Mouse (Mus musculus): Measurements from ENCODE around the gene Tmem9b. TPM values are rescaled to one million over a fixed set of nuclear protein-coding genes. Genes with fewer than 3 reads are reported as not detected.

The Tmem9b gene
- polyA plus RNA-seq, 1 experiment from 2014 or later: 115 TPM

GRCm38 (mm10) chr7:109751427-109752007, 1.2 kb downstream of the Tmem9b start:
- Histone ChIP-seq H3K27me3 (replicated peaks; ENCODE audit: control insufficient read depth, insufficient read depth, low read length) (no peaks in the 10 kb centered on the region), H3K4me1 (ENCODE audit: control insufficient read depth, insufficient read depth, low read length) (peaks cover 5% of the 10 kb centered on the region; the same call in 1 of the 2 replicates), H3K9ac (ENCODE audit: low read length) (peak overlapping the region; percentile 96), H3K4me2 (ENCODE audit: low read length) (peak overlapping the region; percentile 88), H3K27ac (ENCODE audit: low read depth, low read length) (peak overlapping the region; percentile 77; the same call in 1 of the 2 replicates), H3K9me3 (replicated peaks; ENCODE audit: control insufficient read depth, low read length) (no peaks in the 10 kb centered on the region), H3K36me3 (ENCODE audit: control insufficient read depth, insufficient read depth, low read length) (no peaks in the 10 kb centered on the region), H3K4me3 (ENCODE audit: low read depth, low read length) (peak overlapping the region; percentile 90)
- WGBS: 4% methylated on average over 13 of the region's 13 CpGs
- DNase-seq (ENCODE audit: low spot score): no peak
- no peak; the same call in none of the 2 replicates for ATAC-seq

GRCm38 (mm10) chr7:109747747-109748146, 4.9 kb downstream of the Tmem9b start:
- Histone ChIP-seq H3K27me3 (replicated peaks; ENCODE audit: control insufficient read depth, insufficient read depth, low read length) (no peaks in the 10 kb centered on the region), H3K36me3 (ENCODE audit: control insufficient read depth, insufficient read depth, low read length) (peaks cover 26% of the 10 kb centered on the region), H3K9ac (ENCODE audit: low read length) (no peak overlapping the region), H3K4me2 (ENCODE audit: low read length) (no peak overlapping the region), H3K4me3 (ENCODE audit: low read depth, low read length) (no peak overlapping the region), H3K9me3 (replicated peaks; ENCODE audit: control insufficient read depth, low read length) (no peaks in the 10 kb centered on the region), H3K27ac (ENCODE audit: low read depth, low read length) (no peak overlapping the region), H3K4me1 (ENCODE audit: control insufficient read depth, insufficient read depth, low read length) (peaks cover 3% of the 10 kb centered on the region; the same call in 1 of the 2 replicates)
- ATAC-seq: no peak
- DNase-seq (ENCODE audit: low spot score): no peak
- 65% methylated on average over 1 of the region's 1 CpGs for WGBS

- Histone ChIP-seq H3K9ac (ENCODE audit: low read length) (no peak overlapping the region), H3K4me3 (ENCODE audit: low read depth, low read length) (no peak overlapping the region), H3K27me3 (replicated peaks; ENCODE audit: control insufficient read depth, insufficient read depth, low read length) (no peaks in the 10 kb centered on the region), H3K36me3 (ENCODE audit: control insufficient read depth, insufficient read depth, low read length) (peaks cover 73% of the 10 kb centered on the region), H3K4me2 (ENCODE audit: low read length) (no peak overlapping the region), H3K4me1 (ENCODE audit: control insufficient read depth, insufficient read depth, low read length) (no peaks in the 10 kb centered on the region), H3K27ac (ENCODE audit: low read depth, low read length) (no peak overlapping the region), H3K9me3 (replicated peaks; ENCODE audit: control insufficient read depth, low read length) (no peaks in the 10 kb centered on the region)
- no peak for DNase-seq (ENCODE audit: low spot score)
- no peak for ATAC-seq
- WGBS: 94% methylated on average over 4 of the region's 4 CpGs
Observed at GRCm38 (mm10) chr7:109741703-109742102, 11.0 kb downstream of the Tmem9b start.

- Histone ChIP-seq H3K27ac (ENCODE audit: low read depth, low read length) (no peak overlapping the region), H3K9me3 (replicated peaks; ENCODE audit: control insufficient read depth, low read length) (no peaks in the 10 kb centered on the region), H3K36me3 (ENCODE audit: control insufficient read depth, insufficient read depth, low read length) (peaks cover 79% of the 10 kb centered on the region), H3K4me3 (ENCODE audit: low read depth, low read length) (no peak overlapping the region), H3K9ac (ENCODE audit: low read length) (no peak overlapping the region), H3K4me2 (ENCODE audit: low read length) (no peak overlapping the region), H3K4me1 (ENCODE audit: control insufficient read depth, insufficient read depth, low read length) (no peaks in the 10 kb centered on the region), H3K27me3 (replicated peaks; ENCODE audit: control insufficient read depth, insufficient read depth, low read length) (no peaks in the 10 kb centered on the region)
- no peak for DNase-seq (ENCODE audit: low spot score)
- 94% methylated on average over 1 of the region's 1 CpGs for WGBS
- no peak for ATAC-seq
Observed at GRCm38 (mm10) chr7:109741060-109741459, 11.6 kb downstream of the Tmem9b start.

- Histone ChIP-seq H3K4me1 (ENCODE audit: control insufficient read depth, insufficient read depth, low read length) (no peaks in the 10 kb centered on the region), H3K4me3 (ENCODE audit: low read depth, low read length) (no peak overlapping the region), H3K27me3 (replicated peaks; ENCODE audit: control insufficient read depth, insufficient read depth, low read length) (no peaks in the 10 kb centered on the region), H3K9ac (ENCODE audit: low read length) (no peak overlapping the region), H3K27ac (ENCODE audit: low read depth, low read length) (no peak overlapping the region), H3K4me2 (ENCODE audit: low read length) (no peak overlapping the region), H3K9me3 (replicated peaks; ENCODE audit: control insufficient read depth, low read length) (no peaks in the 10 kb centered on the region), H3K36me3 (ENCODE audit: control insufficient read depth, insufficient read depth, low read length) (peaks cover 81% of the 10 kb centered on the region)
- WGBS: 95% methylated on average over 5 of the region's 5 CpGs
- DNase-seq (ENCODE audit: low spot score): no peak
- ATAC-seq: no peak
Observed at GRCm38 (mm10) chr7:109739822-109740370, 12.8 kb downstream of the Tmem9b start.

- no peaks in the 10 kb centered on the region for H3K27me3 ChIP-seq (replicated peaks; ENCODE audit: control insufficient read depth, insufficient read depth, low read length)
- 93% methylated on average over 4 of the region's 4 CpGs for WGBS
- ATAC-seq: no peak
- DNase-seq (ENCODE audit: low spot score): no peak
- H3K4me2 ChIP-seq (ENCODE audit: low read length): no peak overlapping the region
- no peak overlapping the region for H3K9ac ChIP-seq (ENCODE audit: low read length)
- no peak overlapping the region for H3K4me3 ChIP-seq (ENCODE audit: low read depth, low read length)
- no peak overlapping the region for H3K27ac ChIP-seq (ENCODE audit: low read depth, low read length)
- H3K4me1 ChIP-seq (ENCODE audit: control insufficient read depth, insufficient read depth, low read length): no peaks in the 10 kb centered on the region
- peaks cover 43% of the 10 kb centered on the region for H3K36me3 ChIP-seq (ENCODE audit: control insufficient read depth, insufficient read depth, low read length)
- H3K9me3 ChIP-seq (replicated peaks; ENCODE audit: control insufficient read depth, low read length): no peaks in the 10 kb centered on the region
Observed at GRCm38 (mm10) chr7:109734806-109735205, 17.9 kb downstream of the Tmem9b start.

GRCm38 (mm10) chr7:109731626-109732025, 21.0 kb downstream of the Tmem9b start, which contains the start of gene Ascl3:
TSS of gene Ascl3 (minus strand) at chr7:109731726.
- Histone ChIP-seq H3K27me3 (replicated peaks; ENCODE audit: control insufficient read depth, insufficient read depth, low read length) (no peaks in the 10 kb centered on the region), H3K4me2 (ENCODE audit: low read length) (no peak within 1 kb of the TSS), H3K27ac (ENCODE audit: low read depth, low read length) (no peak within 1 kb of the TSS), H3K9me3 (replicated peaks; ENCODE audit: control insufficient read depth, low read length) (no peaks in the 10 kb centered on the region), H3K36me3 (ENCODE audit: control insufficient read depth, insufficient read depth, low read length) (peaks cover 20% of the 10 kb centered on the region), H3K4me1 (ENCODE audit: control insufficient read depth, insufficient read depth, low read length) (no peaks in the 10 kb centered on the region), H3K4me3 (ENCODE audit: low read depth, low read length) (no peak within 1 kb of the TSS), H3K9ac (ENCODE audit: low read length) (no peak within 1 kb of the TSS)
- DNase-seq (ENCODE audit: low spot score) (no peak), ATAC-seq (no peak)
- 94% methylated on average over 5 of the region's 5 CpGs for WGBS

- ATAC-seq: no peak
- H3K4me1 ChIP-seq (ENCODE audit: control insufficient read depth, insufficient read depth, low read length): no peaks in the 10 kb centered on the region
- no peak for DNase-seq (ENCODE audit: low spot score)
- H3K27ac ChIP-seq (ENCODE audit: low read depth, low read length): no peak within 1 kb of the TSS
- no peak within 1 kb of the TSS for H3K4me3 ChIP-seq (ENCODE audit: low read depth, low read length)
- WGBS: 97% methylated on average over 5 of the region's 5 CpGs
- no peaks in the 10 kb centered on the region for H3K27me3 ChIP-seq (replicated peaks; ENCODE audit: control insufficient read depth, insufficient read depth, low read length)
- H3K4me2 ChIP-seq (ENCODE audit: low read length): no peak within 1 kb of the TSS
- no peaks in the 10 kb centered on the region for H3K36me3 ChIP-seq (ENCODE audit: control insufficient read depth, insufficient read depth, low read length)
- no peak within 1 kb of the TSS for H3K9ac ChIP-seq (ENCODE audit: low read length)
- no peaks in the 10 kb centered on the region for H3K9me3 ChIP-seq (replicated peaks; ENCODE audit: control insufficient read depth, low read length)
Observed at GRCm38 (mm10) chr7:109723697-109724096, 29.0 kb downstream of the Tmem9b start, which contains the start of gene BC051019. TSS of gene BC051019 (minus strand) at chr7:109723850.

- H3K4me2 ChIP-seq (ENCODE audit: low read length): no peak overlapping the region
- H3K27me3 ChIP-seq (replicated peaks; ENCODE audit: control insufficient read depth, insufficient read depth, low read length): no peaks in the 10 kb centered on the region
- H3K36me3 ChIP-seq (ENCODE audit: control insufficient read depth, insufficient read depth, low read length): no peaks in the 10 kb centered on the region
- ATAC-seq (no peak), DNase-seq (ENCODE audit: low spot score) (no peak)
- no peak overlapping the region for H3K4me3 ChIP-seq (ENCODE audit: low read depth, low read length)
- H3K9me3 ChIP-seq (replicated peaks; ENCODE audit: control insufficient read depth, low read length): no peaks in the 10 kb centered on the region
- no peak overlapping the region for H3K9ac ChIP-seq (ENCODE audit: low read length)
- H3K27ac ChIP-seq (ENCODE audit: low read depth, low read length): no peak overlapping the region
- 94% methylated on average over 8 of the region's 8 CpGs for WGBS
- H3K4me1 ChIP-seq (ENCODE audit: control insufficient read depth, insufficient read depth, low read length): no peaks in the 10 kb centered on the region
Observed at GRCm38 (mm10) chr7:109723114-109723513, 29.6 kb downstream of the Tmem9b start.

Data from forebrain, embryonic 14.5 days (tissue).